Mouse (Mus musculus) naive thymus-derived CD4-positive, alpha-beta T cell, adult 2 months (primary cell): ENCODE results near the gene Cyp4f16.
"Not testable (repeated sequence)": the region's sequence is repeated elsewhere in the genome, so short reads cannot be mapped to it uniquely, and the experiment has no call there.

ENCODE experiments used
- DNase-seq: peaks from one replicate; pipeline ENCODE4 v3.0.0-alpha.2; 2011; ENCODE audit warnings: low read depth

The Cyp4f16 gene

DNA sequence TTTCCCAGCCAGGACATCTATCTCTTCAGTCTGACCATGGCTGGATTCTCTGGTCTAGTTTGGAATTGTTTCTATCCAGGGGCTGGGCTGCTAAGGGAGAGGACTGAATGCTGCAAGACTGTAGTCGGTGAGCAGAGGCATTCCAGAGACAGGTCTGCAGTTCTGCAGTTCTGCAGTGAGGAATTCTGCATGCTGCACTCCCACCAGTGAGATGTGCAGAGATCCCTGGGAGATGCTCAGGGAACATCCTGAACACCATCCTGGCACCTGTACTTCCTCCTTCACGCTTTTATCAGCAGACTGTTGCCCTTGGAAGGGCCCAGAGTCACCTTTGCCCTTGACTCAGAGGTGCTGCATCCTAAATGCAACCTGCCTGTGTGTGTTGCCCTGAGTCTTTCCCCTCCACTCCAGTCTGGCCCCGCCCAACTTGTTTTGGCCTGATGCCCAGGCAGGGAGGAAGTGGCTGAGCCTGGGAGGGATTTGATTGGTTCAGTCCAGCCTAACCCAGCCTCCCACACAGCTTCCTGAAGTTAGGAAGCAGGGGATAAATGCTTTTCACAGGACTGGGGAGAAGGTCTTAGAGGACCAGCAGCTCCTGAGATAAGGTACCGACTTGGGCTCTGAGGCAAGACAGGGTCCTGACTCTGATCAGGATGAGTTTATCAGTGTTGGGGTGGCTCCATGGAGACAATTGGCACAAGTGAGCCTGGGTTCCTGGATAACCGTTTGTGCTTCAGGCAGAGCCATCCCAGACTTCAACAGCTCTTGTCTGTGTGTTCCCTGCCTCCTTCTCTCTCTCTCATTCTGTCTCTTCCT is at the start of gene Cyp4f16:
TSS of gene Cyp4f16 (plus strand) at position 508 of the 816 bp plus-strand sequence.
- DNase-seq = peak; percentile 68

- peak; percentile 40 for DNase-seq
These were observed 43.9 kb upstream of the Cyp4f16 start for GRCm38 (mm10) chr17:32492349-32492980.

DNA sequence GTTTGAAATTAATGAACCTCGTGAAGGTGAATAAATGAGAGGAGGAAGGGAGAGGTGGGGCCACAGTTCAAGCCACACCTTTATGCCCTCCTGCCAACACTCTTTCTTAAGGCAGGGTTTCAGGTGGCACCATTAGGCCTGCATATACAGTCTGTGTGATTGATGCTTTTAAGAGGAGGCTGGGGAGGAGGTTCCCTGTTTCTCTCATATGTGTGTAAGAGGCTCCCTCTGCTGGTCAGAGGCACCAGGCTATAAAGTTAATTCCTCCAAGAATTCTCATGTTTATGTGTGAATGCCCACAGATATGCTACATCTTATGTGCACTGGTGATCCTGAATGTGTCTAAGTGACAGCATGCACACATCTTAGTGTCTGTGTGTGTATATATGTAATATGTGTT is 41.8 kb upstream of the Cyp4f16 start:
- DNase-seq = peak; percentile 87

DNA sequence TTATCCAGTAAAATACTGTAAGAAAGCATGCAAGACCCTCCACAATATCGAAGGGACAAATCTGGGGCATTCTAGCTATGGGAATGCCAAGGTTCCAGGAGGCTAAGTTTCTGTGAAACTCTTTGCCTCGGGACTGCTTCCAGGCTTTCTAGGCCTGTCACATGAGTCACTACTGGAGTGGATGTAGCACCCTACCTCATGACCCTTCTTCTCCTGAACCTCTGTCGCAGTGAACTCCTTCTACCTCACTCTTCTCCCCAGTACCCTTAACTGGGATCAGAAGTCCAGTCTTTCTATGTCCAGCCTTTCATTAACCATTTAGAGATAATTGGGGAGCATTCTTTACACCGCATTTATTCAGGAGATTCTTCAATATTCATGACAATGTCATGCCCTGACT is 35.8 kb upstream of the Cyp4f16 start:
- DNase-seq = not testable (repeated sequence)

GRCm38 (mm10) chr17:32501051-32501450 is 35.3 kb upstream of the Cyp4f16 start:
- DNase-seq = no peak

GRCm38 (mm10) chr17:32503111-32503510 is 33.2 kb upstream of the Cyp4f16 start:
- DNase-seq = no peak

GRCm38 (mm10) chr17:32505851-32506728 is 30.3 kb upstream of the Cyp4f16 start, which contains the start of gene Cyp4f17:
Gene Cyp4f17 (plus strand): TSS chr17:32506050.
- peak; percentile 35 for DNase-seq

GRCm38 (mm10) chr17:32506729-32507245 is 29.6 kb upstream of the Cyp4f16 start:
- DNase-seq = no peak

GRCm38 (mm10) chr17:32516126-32516525 is 20.2 kb upstream of the Cyp4f16 start:
- DNase-seq = no peak

- no peak for DNase-seq
These were observed 14.4 kb upstream of the Cyp4f16 start for GRCm38 (mm10) chr17:32521981-32522380.

- DNase-seq = no peak
These were observed 14.0 kb upstream of the Cyp4f16 start for GRCm38 (mm10) chr17:32522386-32522785.

- DNase-seq = no peak
These were observed 13.5 kb upstream of the Cyp4f16 start for GRCm38 (mm10) chr17:32522816-32523215.

DNA sequence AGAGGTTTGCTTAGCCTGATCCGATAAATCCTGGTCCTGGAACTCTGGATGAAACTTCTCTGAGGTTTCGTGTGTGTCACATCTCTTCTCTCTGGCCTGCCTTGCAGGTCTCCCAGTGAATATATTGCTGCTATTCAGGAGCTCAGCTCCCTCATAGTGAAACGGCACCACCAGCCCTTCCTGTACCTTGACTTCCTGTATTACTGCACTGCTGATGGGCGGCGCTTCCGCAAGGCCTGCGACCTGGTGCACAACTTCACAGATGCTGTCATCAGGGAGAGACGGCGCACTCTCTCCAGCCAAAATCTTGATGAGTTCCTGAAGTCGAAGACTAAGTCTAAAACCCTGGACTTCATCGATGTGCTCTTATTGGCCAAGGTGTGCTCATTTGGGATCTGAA is 12.5 kb upstream of the Cyp4f16 start:
- DNase-seq = peak; percentile 80

DNA sequence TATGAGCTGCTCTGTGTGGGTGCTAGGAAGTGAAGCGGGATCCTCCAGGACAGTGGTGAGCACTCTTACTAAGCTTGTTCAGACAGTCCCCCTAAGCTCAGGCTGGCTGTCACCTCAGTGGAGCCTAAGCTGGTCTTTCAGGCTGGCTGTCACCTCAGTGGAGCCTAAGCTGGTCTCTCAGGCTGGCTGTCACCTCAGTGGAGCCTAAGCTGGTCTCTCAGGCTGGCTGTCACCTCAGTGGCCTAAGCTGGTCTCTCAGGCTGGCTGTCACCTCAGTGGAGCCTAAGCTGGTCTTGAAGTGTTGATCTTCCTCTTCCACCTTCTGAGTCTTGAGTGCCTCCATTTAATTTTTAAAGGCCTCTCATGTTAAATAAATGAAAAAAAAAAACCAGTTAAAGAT is 10.0 kb upstream of the Cyp4f16 start:
- DNase-seq = not testable (repeated sequence)

- DNase-seq = no peak
These were observed 8.6 kb upstream of the Cyp4f16 start for GRCm38 (mm10) chr17:32527748-32528147.

DNA sequence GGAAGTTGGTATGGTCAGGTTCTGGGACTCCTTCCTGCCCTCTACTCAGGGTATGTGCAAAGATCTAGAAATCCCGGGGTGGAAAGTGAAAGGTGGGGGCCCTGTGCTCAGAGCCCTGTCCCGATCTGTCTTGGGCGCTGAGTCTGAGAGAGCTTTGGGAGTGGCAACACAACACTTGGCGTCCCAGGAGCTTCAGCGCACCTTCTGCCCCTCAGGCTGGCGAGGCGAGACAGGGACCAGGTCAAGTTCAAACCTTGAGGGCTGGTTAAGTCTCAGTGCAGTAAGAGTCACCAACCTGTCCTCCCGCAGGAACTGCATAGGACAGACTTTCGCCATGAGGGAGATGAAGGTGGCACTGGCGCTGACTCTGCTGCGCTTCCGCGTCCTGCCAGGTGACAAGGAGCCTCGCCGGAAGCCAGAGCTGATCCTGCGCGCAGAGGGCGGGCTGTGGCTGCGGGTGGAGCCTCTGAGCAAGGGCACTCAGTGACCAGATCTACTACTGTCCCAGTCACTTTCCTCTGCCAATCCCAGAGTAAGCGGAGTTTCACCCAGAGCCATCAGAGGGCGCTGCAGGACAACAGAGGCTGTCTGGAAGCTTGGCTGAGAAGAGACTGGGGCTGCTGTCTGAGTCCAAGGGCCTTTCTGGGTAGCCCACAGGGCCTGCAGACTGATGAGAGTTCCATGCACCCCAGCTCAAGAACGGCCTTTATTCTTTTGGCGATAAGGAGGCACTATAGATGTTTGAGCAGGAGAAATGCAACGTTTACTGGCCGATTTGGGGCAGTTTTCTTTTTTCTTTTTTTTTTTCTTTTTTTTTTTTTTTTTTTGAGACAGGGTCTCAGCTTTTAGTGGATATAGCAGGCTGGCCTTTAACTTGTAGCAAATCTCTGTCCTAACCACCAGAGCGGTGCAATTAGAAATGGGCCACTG is 7.7 kb upstream of the Cyp4f16 start:
- DNase-seq = peak; percentile 93

DNA sequence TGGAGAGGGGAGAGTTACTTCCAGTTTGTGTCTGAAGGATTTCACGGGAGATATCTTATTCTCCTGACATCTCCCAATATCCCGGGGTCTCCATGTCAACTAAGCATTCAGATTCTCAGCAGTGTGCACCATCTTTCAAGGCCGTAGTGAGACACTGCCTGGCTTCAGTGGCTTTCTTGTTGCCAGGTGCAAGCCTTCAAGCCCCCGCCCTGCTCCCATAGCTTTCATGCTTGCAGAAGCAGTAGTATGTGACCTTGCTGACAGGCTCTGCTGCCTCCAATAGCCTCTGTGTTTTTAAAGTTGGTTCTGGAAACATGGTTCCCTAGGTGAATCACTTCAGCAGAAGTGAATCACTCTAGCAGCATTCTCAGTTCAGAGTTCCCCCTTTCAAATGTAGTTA is 4.0 kb upstream of the Cyp4f16 start:
- DNase-seq = not testable (repeated sequence)

DNA sequence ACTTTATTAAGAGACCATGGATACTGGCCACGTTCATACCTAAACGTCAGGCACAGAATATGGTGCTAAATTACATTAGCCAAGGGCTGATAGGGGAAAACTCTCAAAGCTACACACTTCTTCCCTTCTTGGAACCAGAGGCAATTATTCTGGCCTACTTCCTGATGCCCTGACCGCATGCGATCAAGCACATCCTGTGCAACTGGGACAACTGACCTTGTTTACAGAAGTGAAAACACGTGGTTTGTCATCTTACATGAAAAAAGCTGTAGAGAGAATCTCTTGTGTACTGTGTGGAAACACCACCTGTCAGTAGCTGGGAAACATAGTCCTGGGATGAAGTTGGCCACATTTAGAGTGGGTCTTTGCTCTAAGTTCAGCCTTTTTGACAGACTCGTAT is 2.3 kb upstream of the Cyp4f16 start:
- no peak for DNase-seq

- no peak for DNase-seq
These were observed 501 bp downstream of the Cyp4f16 start for GRCm38 (mm10) chr17:32536867-32537250.

DNA sequence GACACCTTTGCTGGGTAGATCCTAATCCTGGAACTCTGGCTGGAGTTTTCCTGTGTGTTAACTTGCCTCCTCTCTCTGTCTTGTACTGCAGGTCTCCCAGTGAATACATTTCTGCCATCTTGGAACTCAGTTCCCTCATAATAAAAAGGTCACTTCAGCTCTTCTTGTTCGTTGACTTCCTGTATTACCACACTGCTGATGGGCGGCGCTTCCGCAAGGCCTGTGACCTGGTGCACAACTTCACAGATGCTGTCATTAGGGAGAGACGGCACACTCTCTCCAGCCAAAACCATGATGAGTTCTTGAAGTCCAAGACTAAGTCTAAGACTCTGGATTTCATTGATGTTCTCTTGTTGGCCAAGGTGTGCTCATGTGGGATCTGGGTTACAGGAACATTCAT is 8.4 kb downstream of the Cyp4f16 start:
- not testable (repeated sequence) for DNase-seq

DNA sequence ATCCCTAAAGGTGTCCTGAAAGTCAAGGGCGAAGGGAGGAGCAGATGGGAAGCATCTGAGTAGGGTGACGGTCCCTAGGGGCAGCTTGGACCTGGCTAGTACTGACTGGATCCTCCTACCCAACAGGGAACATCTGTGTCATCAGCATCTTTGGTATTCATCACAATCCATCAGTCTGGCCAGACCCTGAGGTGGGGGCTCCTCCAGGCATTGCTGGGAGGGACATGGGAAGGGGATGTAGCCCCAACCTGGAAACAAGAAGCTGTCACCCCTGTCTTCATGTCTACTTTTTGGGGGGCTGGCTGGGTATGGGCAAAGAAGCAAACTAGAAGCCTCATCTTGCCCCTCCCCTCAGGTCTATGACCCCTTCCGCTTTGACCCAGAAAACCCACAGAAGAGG is 14.0 kb downstream of the Cyp4f16 start:
- DNase-seq = not testable (repeated sequence)
